In the genomic region with DNA sequence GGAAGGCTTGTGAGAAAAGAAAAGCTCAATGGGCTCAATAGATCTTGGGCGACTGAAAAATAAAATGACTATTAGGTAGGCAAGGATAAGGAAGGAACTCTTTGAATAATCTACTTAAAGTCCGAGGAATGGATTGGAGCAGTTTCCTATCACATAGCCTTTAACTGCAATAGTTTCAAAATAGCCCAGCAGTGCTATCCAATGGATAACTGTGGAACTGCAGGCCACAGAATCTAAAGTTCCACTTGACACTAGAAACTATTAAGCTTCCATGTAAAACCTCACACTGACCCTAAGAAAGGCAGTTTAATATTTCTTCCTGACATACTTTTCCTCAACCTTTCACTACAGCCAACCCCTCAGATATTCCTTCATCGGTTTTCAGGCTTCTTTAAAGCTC, we compare ENCODE assay signal across 9 mouse cellular contexts.
A peak's percentile ranks its signal among the peaks of the same experiment; 100 is the strongest.
DNase-seq lines count a peak whose midpoint lies in the region; ATAC-seq and TF ChIP-seq lines count a peak whose summit lies in the region.
"Had no signal": no experiment of that assay in that cellular context is flagged by ENCODE, and none has a peak within 500 bp of the region (broad histone marks: within the 10 kb centered on the region; RNA-seq: fewer than 3 reads in every experiment).

No protein-coding gene starts in this region.

- H3K9me3 ChIP-seq in liver, embryonic 11.5 days (ENCODE audit: control insufficient read depth, low read length) = no peaks in the 10 kb centered on the region
- H3K9me3 ChIP-seq: limb, embryonic 12.5 days had no signal

- no peaks in the 10 kb centered on the region for H3K4me1 ChIP-seq in liver, adult 2 months (ENCODE audit: control insufficient read depth, insufficient read depth, low read length)
- H3K4me1 ChIP-seq in liver, embryonic 11.5 days (replicated peaks; ENCODE audit: control insufficient read depth, insufficient read depth, low read length) = no peaks in the 10 kb centered on the region
- H3K4me1 ChIP-seq: limb, embryonic 12.5 days had no signal

- no peak overlapping the region for H3K4me2 ChIP-seq in liver, embryonic 11.5 days
- H3K4me2 ChIP-seq: limb, embryonic 12.5 days had no signal

- DNase-seq in adrenal gland, postnatal 25 days = peak; percentile 0
- no peak for DNase-seq in adrenal gland, adult 2 months
- DNase-seq in liver, adult 2 months (ENCODE audit: extremely low read depth, low read depth, low spot score) = no peak
- no peak for DNase-seq in liver, embryonic 11.5 days (ENCODE audit: low spot score)
- peak; percentile 20 for DNase-seq in cerebellum, adult 8-10 months
- peak; percentile 37 for DNase-seq in layer of hippocampus, adult 9-10 months (ENCODE audit: low spot score)
- peak; percentile 1 to 3 for DNase-seq in right cerebral cortex, postnatal 36 days (ENCODE audit: low spot score in 2 of 2)
- DNase-seq in ovary, postnatal 36 days (ENCODE audit: low spot score) = no peak

- no peaks in the 10 kb centered on the region for H3K36me3 ChIP-seq in liver, adult 2 months (ENCODE audit: control insufficient read depth, insufficient read depth, low read length)
- H3K36me3 ChIP-seq in liver, embryonic 11.5 days (ENCODE audit: control insufficient read depth, insufficient read depth, low read length) = no peaks in the 10 kb centered on the region
- H3K36me3 ChIP-seq: limb, embryonic 12.5 days had no signal

- WGBS in liver, adult 2 months = 21% methylated on average over 3 of the region's 3 CpGs
- 18% methylated on average over 3 of the region's 3 CpGs for WGBS in liver, embryonic 11.5 days

- no peak for TF ChIP-seq POLR2A in liver, adult 2 months (IDR thresholded peaks at IDR 0.05; ENCODE audit: extremely low read depth, insufficient read depth, low read length)

- no peak overlapping the region for H3K4me3 ChIP-seq in liver, adult 2 months (ENCODE audit: insufficient read depth, low read depth, low read length)
- no peak overlapping the region for H3K4me3 ChIP-seq in liver, embryonic 11.5 days (ENCODE audit: low read depth, low read length)
- H3K4me3 ChIP-seq: limb, embryonic 12.5 days had no signal

- no peak overlapping the region for H3K27ac ChIP-seq in liver, adult 2 months (replicated peaks; ENCODE audit: insufficient read depth, low read depth, low read length)
- no peak overlapping the region for H3K27ac ChIP-seq in liver, embryonic 11.5 days (ENCODE audit: low read depth, low read length)
- H3K27ac ChIP-seq: limb, embryonic 12.5 days had no signal

- TF ChIP-seq CTCF in liver, adult 2 months (IDR thresholded peaks at IDR 0.05; ENCODE audit: low read depth, low read length) = 0 out of 2 replicates have a peak, but pooled peaks have one; percentile 10

- no peak for ATAC-seq in liver, embryonic 11.5 days (replicated peaks; ENCODE audit: low FRiP score)

- no peaks in the 10 kb centered on the region for H3K79me2 ChIP-seq in liver, adult 2 months (ENCODE audit: control insufficient read depth, insufficient read depth, low read length)

- no peak overlapping the region for H3K9ac ChIP-seq in liver, adult 2 months (ENCODE audit: low read depth, low read length)
- H3K9ac ChIP-seq in liver, embryonic 11.5 days (ENCODE audit: low read depth, low read length) = no peak overlapping the region
- H3K9ac ChIP-seq: limb, embryonic 12.5 days had no signal

- H3K27me3 ChIP-seq in liver, adult 2 months (ENCODE audit: control insufficient read depth, insufficient read depth, low read length) = no peaks in the 10 kb centered on the region
- H3K27me3 ChIP-seq in liver, embryonic 11.5 days (replicated peaks; ENCODE audit: control insufficient read depth, insufficient read depth, low read length) = no peaks in the 10 kb centered on the region
- H3K27me3 ChIP-seq: limb, embryonic 12.5 days had no signal

Comparison
In these comparisons a context has a peak if more than half of its experiments do, and no peak if none do; other contexts are left out.
1. DNase-seq: peak in adrenal gland, postnatal 25 days (single experiment), cerebellum, adult 8-10 months (single experiment), layer of hippocampus, adult 9-10 months (single experiment) and right cerebral cortex, postnatal 36 days (2 of 2); none in adrenal gland, adult 2 months (single experiment), liver, adult 2 months (single experiment), liver, embryonic 11.5 days (single experiment) and ovary, postnatal 36 days (single experiment).